38 mouse cellular contexts compared by ENCODE assay signal in genomic region chr1:21291394-21291793, GRCm38 (mm10). TPM values are rescaled to one million over a fixed set of nuclear protein-coding genes. Genes with fewer than 3 reads are reported as not detected.
"Had no signal": no experiment of that assay in that cellular context is flagged by ENCODE, and none has a peak within 500 bp of the region (broad histone marks: within the 10 kb centered on the region; RNA-seq: fewer than 3 reads in every experiment).

No protein-coding gene starts in this region.

- H3K27ac ChIP-seq: heart, embryonic 10.5 days; heart, embryonic 13.5 days; heart, embryonic 15.5 days; hindbrain, embryonic 13.5 days; hindbrain, embryonic 15.5 days; hindbrain, postnatal 0 days; intestine, embryonic 15.5 days; layer of hippocampus, adult 2 months; left cerebral cortex, adult 2 months; limb, embryonic 10.5 days; limb, embryonic 12.5 days; liver, embryonic 13.5 days; liver, embryonic 15.5 days had no signal

- H3K4me2 ChIP-seq: heart, embryonic 13.5 days; heart, embryonic 15.5 days; hindbrain, embryonic 13.5 days; hindbrain, embryonic 15.5 days; intestine, embryonic 15.5 days; limb, embryonic 12.5 days; liver, embryonic 11.5 days; liver, embryonic 13.5 days; liver, embryonic 15.5 days had no signal

- H3K4me1 ChIP-seq: heart, embryonic 10.5 days; heart, embryonic 13.5 days; heart, embryonic 15.5 days; hindbrain, embryonic 13.5 days; hindbrain, embryonic 15.5 days; intestine, embryonic 15.5 days; limb, embryonic 10.5 days; limb, embryonic 12.5 days; liver, embryonic 13.5 days; liver, embryonic 15.5 days had no signal

- H3K36me3 ChIP-seq: heart, embryonic 10.5 days; heart, embryonic 13.5 days; heart, embryonic 15.5 days; hindbrain, embryonic 13.5 days; hindbrain, embryonic 15.5 days; intestine, embryonic 15.5 days; limb, embryonic 10.5 days; limb, embryonic 12.5 days; liver, embryonic 13.5 days; liver, embryonic 15.5 days had no signal

- H3K9me3 ChIP-seq: heart, embryonic 10.5 days; heart, embryonic 13.5 days; heart, embryonic 15.5 days; hindbrain, embryonic 13.5 days; hindbrain, embryonic 15.5 days; intestine, embryonic 15.5 days; limb, embryonic 10.5 days; limb, embryonic 12.5 days; liver, embryonic 13.5 days; liver, embryonic 15.5 days had no signal

- H3K4me3 ChIP-seq: heart, embryonic 10.5 days; heart, embryonic 13.5 days; heart, embryonic 15.5 days; hindbrain, embryonic 13.5 days; hindbrain, embryonic 15.5 days; intestine, embryonic 15.5 days; layer of hippocampus, adult 2 months; left cerebral cortex, adult 2 months; limb, embryonic 10.5 days; limb, embryonic 12.5 days; liver, embryonic 13.5 days; liver, embryonic 15.5 days had no signal

- H3K27me3 ChIP-seq: heart, embryonic 15.5 days; hindbrain, embryonic 13.5 days; hindbrain, embryonic 15.5 days; intestine, embryonic 15.5 days; limb, embryonic 12.5 days; liver, embryonic 13.5 days; liver, embryonic 15.5 days had no signal

- DNase-seq: gastrocnemius, postnatal 14 days; gastrocnemius, postnatal 36 days; heart, adult 18-20 months; heart, postnatal 14 days; heart, postnatal 36 days; kidney, adult 18-20 months; kidney, adult 8-10 months; kidney, postnatal 10 days; kidney, postnatal 25 days; kidney, postnatal 4 days; liver; liver, embryonic 13.5 days had no signal

- ATAC-seq: hindbrain, postnatal 0 days; intestine, embryonic 15.5 days; intestine, postnatal 0 days had no signal

- H3K9ac ChIP-seq: heart, embryonic 13.5 days; heart, embryonic 15.5 days; hindbrain, embryonic 13.5 days; hindbrain, embryonic 15.5 days; intestine, embryonic 15.5 days; limb, embryonic 12.5 days; liver, embryonic 13.5 days; liver, embryonic 15.5 days had no signal

RNA-seq across cellular contexts. Expression of gene Gsta3, which starts 51.0 kb away (rescaled TPM):
- total RNA-seq: gastrocnemius, postnatal 14 days; hematopoietic stem cell, adult 5-6 weeks had no signal
- polyA plus RNA-seq: limb, embryonic 10.5 days had no signal

RNA-seq across cellular contexts. Expression of gene Khdc1a, which starts 58.0 kb away (rescaled TPM):
- total RNA-seq: gastrocnemius, adult 8-10 months; gastrocnemius, postnatal 14 days; gastrocnemius, postnatal 36 days; heart, adult 18-20 months; heart, adult 8-10 months; heart, postnatal 14 days; heart, postnatal 36 days; hematopoietic stem cell, adult 5-6 weeks; hindbrain, postnatal 0 days; layer of hippocampus, adult 2 months; layer of hippocampus, postnatal 10 days; layer of hippocampus, postnatal 25 days; left cerebral cortex, adult 2 months; left cerebral cortex, postnatal 14 days; left cerebral cortex, postnatal 36 days had no signal
- polyA plus RNA-seq: heart, embryonic 10.5 days; heart, postnatal 0 days; hindbrain, embryonic 11.5 days; hindbrain, embryonic 13.5 days; hindbrain, embryonic 15.5 days; hindbrain, postnatal 0 days; intestine, embryonic 15.5 days; intestine, postnatal 0 days; kidney, embryonic 14.5 days; kidney, embryonic 16.5 days; limb, embryonic 10.5 days; limb, embryonic 12.5 days; limb, embryonic 14.5 days; liver, embryonic 11.5 days; liver, embryonic 13.5 days; liver, embryonic 15.5 days had no signal
